Mouse (Mus musculus) cerebellum, adult 2 months (tissue): ENCODE data around the gene Crtc1. TPM values are rescaled to one million over a fixed set of nuclear protein-coding genes. Genes with fewer than 3 reads are reported as not detected.

ENCODE experiments used
- DNase-seq, 2 experiments: peaks; one replicate each; pipeline ENCODE4 v3.0.0; 2021
- H3K27ac ChIP-seq: fragments of 200-500 bp; 2 replicates; pipeline ENCODE4 v1.5.1; 2012; ENCODE audit warnings: low read length, control low read depth, inconsistent platforms; ENCODE audit not compliant: insufficient read depth
- H3K27me3 ChIP-seq: fragments of 200-500 bp; 2 replicates; pipeline ENCODE4 v1.6.1; 2012; ENCODE audit warnings: inconsistent platforms, mild to moderate bottlenecking, low read length, moderate library complexity; ENCODE audit not compliant: control insufficient read depth, insufficient read depth
- H3K4me1 ChIP-seq: fragments of 200-500 bp; 2 replicates; pipeline ENCODE4 v1.6.1; 2011; ENCODE audit warnings: low read length; ENCODE audit not compliant: control insufficient read depth, insufficient read depth
- H3K4me3 ChIP-seq: fragments of 200-500 bp; replicated peaks from 2 replicates; pipeline ENCODE3; 2011; ENCODE audit warnings: mild to moderate bottlenecking, low read depth, low read length, control low read depth; ENCODE audit not compliant: insufficient read depth
- CTCF ChIP-seq: fragments of 200-500 bp; IDR thresholded peaks from 2 replicates; pipeline ENCODE4 v1.5.1; 2011; ENCODE audit warnings: low read depth, mild to moderate bottlenecking, control low read depth, low read length, moderate library complexity, borderline replicate concordance; ENCODE audit not compliant: insufficient read depth
- POLR2A ChIP-seq: fragments of 200-500 bp; IDR thresholded peaks from 2 replicates; pipeline ENCODE4 v1.6.1; 2011; ENCODE audit warnings: low read length, control low read depth, borderline replicate concordance; ENCODE audit not compliant: insufficient read depth
- WGBS: fragments of 180-500 bp; shearing (Covaris S2); methylation state at CpG from one replicate; pipeline ENCODE4 v1.1.7; 2018; 5-methylcytosine and 5-hydroxymethylcytosine counted together
- polyA plus RNA-seq: library from polyadenylated mRNA; depleted of rRNA; stranded (reverse); fragments of >200 nt; gene quantifications from 2 replicates; pipeline ENCODE4 v1.2.3, GENCODE M21; 2012

Gene Crtc1
- polyA plus RNA-seq, 1 experiment: 90.2 TPM

DNA sequence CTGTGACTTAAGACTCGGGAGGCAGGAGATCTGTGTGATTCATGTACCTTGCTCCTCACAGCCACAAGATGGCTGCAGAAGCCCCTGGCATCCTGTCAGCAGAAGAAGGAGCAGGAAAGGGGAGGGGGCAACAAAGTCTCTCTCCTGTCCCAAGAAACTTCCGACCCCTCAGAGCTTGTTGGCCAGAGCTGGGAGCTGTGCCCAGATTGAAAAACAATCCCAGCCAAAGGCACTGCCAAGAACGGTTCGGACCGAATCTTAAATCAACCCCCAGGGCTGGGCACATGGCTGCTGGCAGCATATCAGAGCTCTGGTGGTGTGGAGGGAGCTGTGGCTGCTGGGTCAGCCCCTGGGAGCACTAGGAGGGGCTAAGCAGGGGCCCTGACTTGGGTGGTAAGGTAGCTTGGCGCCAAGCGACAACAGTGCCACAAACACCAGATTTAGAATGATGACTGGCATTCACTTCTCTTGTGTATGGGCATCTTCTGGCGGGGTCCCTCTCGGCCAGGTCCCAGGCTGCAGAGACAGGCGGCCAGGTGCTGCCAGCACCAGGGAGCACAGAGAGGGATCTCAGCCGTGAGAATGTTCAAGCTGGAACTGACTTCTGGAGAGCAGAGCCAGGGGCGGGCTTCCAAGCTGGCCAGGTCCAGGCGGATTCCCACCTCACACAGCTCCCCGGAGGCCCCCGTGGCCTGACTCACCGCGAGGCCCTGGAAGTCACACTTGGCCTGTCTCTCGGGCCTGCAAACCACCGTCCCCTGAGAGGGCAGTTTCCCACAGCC lies 8.5 kb upstream of the Crtc1 start:
- peak overlapping the region; percentile 29; the same call in 1 of the 2 replicates for H3K27ac ChIP-seq
- H3K27me3 ChIP-seq: no peaks in the 10 kb centered on the region
- TF ChIP-seq POLR2A: no peak
- no peak for TF ChIP-seq CTCF
- peaks cover 17% of the 10 kb centered on the region for H3K4me1 ChIP-seq
- DNase-seq: peak; percentile 57 to 62
- WGBS: 8% methylated on average over 18 of the region's 19 CpGs
- no peak overlapping the region for H3K4me3 ChIP-seq

DNA sequence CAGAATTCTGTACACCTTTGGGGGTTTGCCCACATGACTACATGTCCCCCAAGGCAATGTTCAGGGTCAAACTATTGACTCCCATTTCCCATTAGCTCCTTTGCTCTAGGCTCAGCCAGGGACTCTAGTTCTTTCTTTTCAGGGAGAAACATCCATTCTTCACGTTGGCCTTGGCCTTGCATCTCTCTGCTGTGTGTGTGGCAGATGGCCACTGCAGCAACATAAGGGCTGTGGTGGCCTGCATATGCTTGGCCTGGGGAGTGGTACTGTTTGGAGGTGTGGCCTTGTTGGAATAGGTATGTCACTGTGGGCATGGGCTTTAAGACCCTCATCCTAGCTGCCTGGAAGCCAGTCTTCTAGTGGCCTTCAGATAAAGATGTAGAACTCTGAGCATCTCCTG lies 6.6 kb upstream of the Crtc1 start:
- Histone ChIP-seq H3K27me3 (no peaks in the 10 kb centered on the region), H3K27ac (no peak overlapping the region), H3K4me1 (peaks cover 13% of the 10 kb centered on the region), H3K4me3 (no peak overlapping the region)
- TF ChIP-seq POLR2A (no peak), CTCF (no peak)
- DNase-seq: no peak
- 5% methylated on average over 1 of the region's 1 CpGs for WGBS

- Histone ChIP-seq H3K4me3 (no peak overlapping the region), H3K4me1 (peaks cover 13% of the 10 kb centered on the region), H3K27ac (no peak overlapping the region), H3K27me3 (no peaks in the 10 kb centered on the region)
- TF ChIP-seq POLR2A (no peak), CTCF (no peak)
- 87% methylated on average over 4 of the region's 4 CpGs for WGBS
- no peak for DNase-seq
Observed at GRCm38 (mm10) chr8:70443326-70443725, 3.9 kb upstream of the Crtc1 start.

GRCm38 (mm10) chr8:70441565-70441964 lies 2.2 kb upstream of the Crtc1 start:
- Histone ChIP-seq H3K27me3 (no peaks in the 10 kb centered on the region), H3K4me1 (peaks cover 17% of the 10 kb centered on the region), H3K27ac (no peak overlapping the region), H3K4me3 (no peak overlapping the region)
- DNase-seq: no peak
- TF ChIP-seq CTCF (no peak), POLR2A (no peak)
- 63% methylated on average over 3 of the region's 3 CpGs for WGBS

- TF ChIP-seq CTCF: no peak
- TF ChIP-seq POLR2A: no peak
- Histone ChIP-seq H3K4me3 (no peak overlapping the region), H3K27me3 (no peaks in the 10 kb centered on the region), H3K27ac (no peak overlapping the region), H3K4me1 (peaks cover 24% of the 10 kb centered on the region)
- DNase-seq: no peak
- WGBS: 55% methylated on average over 3 of the region's 3 CpGs
Observed at GRCm38 (mm10) chr8:70440246-70440645, 867 bp upstream of the Crtc1 start.

DNA sequence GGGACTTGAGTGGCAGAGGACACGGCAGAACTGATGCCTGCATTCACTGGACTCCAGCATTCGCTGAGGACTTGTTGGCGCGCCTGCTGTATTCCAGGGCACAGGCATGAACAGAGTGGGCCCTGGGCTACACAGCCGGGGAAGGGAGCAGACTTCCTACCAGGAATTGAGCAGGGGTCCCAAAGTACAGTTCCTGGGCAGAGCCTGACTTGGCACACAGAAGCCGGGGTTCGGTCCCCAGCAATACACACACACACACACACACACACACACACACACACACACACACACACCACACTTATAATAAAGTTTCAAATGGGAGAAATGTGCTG lies 435 bp upstream of the Crtc1 start:
- WGBS: 0% methylated on average over 7 of the region's 7 CpGs
- Histone ChIP-seq H3K27ac (peak overlapping the region; percentile 36), H3K4me3 (peak overlapping the region; percentile 57), H3K4me1 (peaks cover 28% of the 10 kb centered on the region), H3K27me3 (no peaks in the 10 kb centered on the region)
- DNase-seq: no peak
- TF ChIP-seq CTCF: no peak
- TF ChIP-seq POLR2A: no peak

- 32% methylated on average over 2 of the region's 2 CpGs for WGBS
- peak overlapping the region; percentile 35 for H3K27ac ChIP-seq
- TF ChIP-seq CTCF (no peak), POLR2A (no peak)
- no peaks in the 10 kb centered on the region for H3K27me3 ChIP-seq
- peak overlapping the region; percentile 87 for H3K4me3 ChIP-seq
- no peak for DNase-seq
- H3K4me1 ChIP-seq: peaks cover 34% of the 10 kb centered on the region
Observed at GRCm38 (mm10) chr8:70438423-70438822, 956 bp downstream of the Crtc1 start.

- peak; percentile 64 to 73 for DNase-seq
- WGBS: 16% methylated on average over 5 of the region's 5 CpGs
- TF ChIP-seq CTCF: no peak
- TF ChIP-seq POLR2A: no peak
- H3K4me3 ChIP-seq: no peak overlapping the region
- H3K27me3 ChIP-seq: no peaks in the 10 kb centered on the region
- H3K27ac ChIP-seq: peak overlapping the region; percentile 72
- H3K4me1 ChIP-seq: peaks cover 62% of the 10 kb centered on the region
Observed at GRCm38 (mm10) chr8:70435156-70435555, 4.2 kb downstream of the Crtc1 start.
